In the genomic region with DNA sequence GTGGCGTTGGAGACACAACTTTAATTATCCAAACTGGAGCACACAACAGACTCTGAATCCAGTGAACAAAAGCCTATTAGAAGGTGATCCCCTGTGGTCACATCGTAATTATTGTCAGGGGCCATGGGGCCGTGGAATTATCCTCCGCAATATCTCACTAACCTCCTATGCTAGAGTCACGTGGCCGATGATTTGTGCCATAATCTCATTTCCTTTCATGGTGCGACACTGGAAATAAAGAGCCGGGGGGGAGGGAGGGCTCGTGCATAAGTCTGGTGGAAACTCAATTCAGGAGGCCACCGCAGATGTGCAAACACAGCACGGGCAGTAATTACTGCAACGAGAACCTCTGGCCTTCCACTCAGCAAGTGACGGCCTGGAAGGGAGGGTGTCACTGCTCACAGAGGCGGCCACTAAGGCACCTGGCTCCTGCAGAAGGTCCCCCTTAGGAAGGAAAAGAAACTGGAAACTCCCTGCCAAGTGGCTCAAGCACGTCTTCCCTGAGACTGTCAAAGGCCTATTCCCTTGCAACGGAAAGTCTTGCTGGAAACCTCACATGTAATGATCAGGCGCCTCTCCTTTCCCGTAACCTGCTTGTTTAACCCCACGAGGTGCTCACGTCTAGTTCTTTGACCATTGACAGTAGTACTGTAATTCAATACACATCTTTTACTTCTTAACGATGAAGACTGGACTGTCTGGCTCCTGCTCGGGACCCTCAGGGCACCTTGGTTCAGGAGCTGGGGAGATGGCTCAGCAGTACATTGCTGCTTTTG, we compare ENCODE assay signal across 11 mouse cellular contexts.
DNase-seq lines count a peak whose midpoint lies in the region; ATAC-seq and TF ChIP-seq lines count a peak whose summit lies in the region.
"Had no signal": no experiment of that assay in that cellular context is flagged by ENCODE, and none has a peak within 500 bp of the region (broad histone marks: within the 10 kb centered on the region; RNA-seq: fewer than 3 reads in every experiment).

No protein-coding gene starts in this region.

- H3K4me3 ChIP-seq in kidney, embryonic 16.5 days (ENCODE audit: low read length): no peak overlapping the region
- no peak overlapping the region for H3K4me3 ChIP-seq in kidney, adult 2 months (ENCODE audit: insufficient read depth, low read depth, low read length)
- H3K4me3 ChIP-seq in forebrain, embryonic 13.5 days: no peak overlapping the region
- H3K4me3 ChIP-seq in limb, embryonic 11.5 days (ENCODE audit: low read depth, low read length): no peak overlapping the region
- H3K4me3 ChIP-seq in neural tube, embryonic 14.5 days (ENCODE audit: low read depth, low read length): no peak overlapping the region

- peaks cover 3% of the 10 kb centered on the region; the same call in 1 of the 2 replicates for H3K27me3 ChIP-seq in kidney, embryonic 16.5 days (ENCODE audit: insufficient read depth, low read length)
- H3K27me3 ChIP-seq in kidney, adult 2 months (replicated peaks; ENCODE audit: control insufficient read depth, insufficient read depth, low read length): no peaks in the 10 kb centered on the region
- H3K27me3 ChIP-seq in forebrain, embryonic 13.5 days: no peaks in the 10 kb centered on the region
- H3K27me3 ChIP-seq in limb, embryonic 11.5 days (ENCODE audit: control insufficient read depth, insufficient read depth, low read length): no peaks in the 10 kb centered on the region
- H3K27me3 ChIP-seq in neural tube, embryonic 14.5 days (ENCODE audit: control insufficient read depth, insufficient read depth, low read length): no peaks in the 10 kb centered on the region

- peak overlapping the region; percentile 25 for H3K4me2 ChIP-seq in kidney, embryonic 16.5 days (replicated peaks; ENCODE audit: low read depth, low read length)
- H3K4me2 ChIP-seq in forebrain, embryonic 13.5 days: peak overlapping the region; percentile 25; the same call in 1 of the 2 replicates
- peak overlapping the region; percentile 29; the same call in 1 of the 2 replicates for H3K4me2 ChIP-seq in limb, embryonic 11.5 days (ENCODE audit: low read depth, severe bottlenecking)
- H3K4me2 ChIP-seq in neural tube, embryonic 14.5 days (ENCODE audit: low read depth, low read length): peak overlapping the region; percentile 14

- H3K4me1 ChIP-seq in kidney, embryonic 16.5 days (ENCODE audit: insufficient read depth, low read length): peaks cover 25% of the 10 kb centered on the region
- no peaks in the 10 kb centered on the region for H3K4me1 ChIP-seq in kidney, adult 2 months (ENCODE audit: control insufficient read depth, insufficient read depth, low read length)
- H3K4me1 ChIP-seq in forebrain, embryonic 13.5 days: peaks cover 42% of the 10 kb centered on the region
- H3K4me1 ChIP-seq in limb, embryonic 11.5 days (ENCODE audit: control insufficient read depth, insufficient read depth, low read length): peaks cover 17% of the 10 kb centered on the region
- peaks cover 17% of the 10 kb centered on the region for H3K4me1 ChIP-seq in neural tube, embryonic 14.5 days (ENCODE audit: control insufficient read depth, insufficient read depth, low read length)

- no peaks in the 10 kb centered on the region for H3K36me3 ChIP-seq in kidney, embryonic 16.5 days (ENCODE audit: insufficient read depth, low read length)
- no peaks in the 10 kb centered on the region for H3K36me3 ChIP-seq in kidney, adult 2 months (ENCODE audit: control insufficient read depth, insufficient read depth, low read length)
- no peaks in the 10 kb centered on the region for H3K36me3 ChIP-seq in forebrain, embryonic 13.5 days (ENCODE audit: poor library complexity, severe bottlenecking)
- no peaks in the 10 kb centered on the region for H3K36me3 ChIP-seq in limb, embryonic 11.5 days (ENCODE audit: control insufficient read depth, insufficient read depth, low read length)
- H3K36me3 ChIP-seq in neural tube, embryonic 14.5 days (ENCODE audit: control insufficient read depth, insufficient read depth, low read length): no peaks in the 10 kb centered on the region

- H3K9me3 ChIP-seq in kidney, embryonic 16.5 days (ENCODE audit: low read length): no peaks in the 10 kb centered on the region
- H3K9me3 ChIP-seq in forebrain, embryonic 13.5 days (replicated peaks): no peaks in the 10 kb centered on the region
- H3K9me3 ChIP-seq in limb, embryonic 11.5 days (ENCODE audit: control insufficient read depth, low read length): no peaks in the 10 kb centered on the region
- H3K9me3 ChIP-seq in neural tube, embryonic 14.5 days (ENCODE audit: control insufficient read depth, low read length): no peaks in the 10 kb centered on the region

- H3K27ac ChIP-seq in kidney, embryonic 16.5 days (ENCODE audit: low read length): no peak overlapping the region
- no peak overlapping the region for H3K27ac ChIP-seq in kidney, adult 2 months (ENCODE audit: insufficient read depth, low read depth, low read length)
- peak overlapping the region; percentile 72 for H3K27ac ChIP-seq in forebrain, embryonic 13.5 days
- H3K27ac ChIP-seq in limb, embryonic 11.5 days (replicated peaks; ENCODE audit: low read depth, low read length): no peak overlapping the region
- peak overlapping the region; percentile 83 for H3K27ac ChIP-seq in neural tube, embryonic 14.5 days (ENCODE audit: low read depth, low read length)

- no peak for ATAC-seq in kidney, embryonic 16.5 days (ENCODE audit: low FRiP score, low TSS enrichment)
- no peak; the same call in 1 of the 2 replicates for ATAC-seq in forebrain, embryonic 13.5 days
- peak; percentile 51; the same call in 1 of the 2 replicates for ATAC-seq in limb, embryonic 11.5 days (ENCODE audit: insufficient number of reproducible peaks, low FRiP score, low TSS enrichment, low read depth)
- ATAC-seq in neural tube, embryonic 14.5 days (ENCODE audit: low read depth): peak; percentile 78
- no peak for ATAC-seq in erythroblast, adult 5-6 weeks (replicated peaks; ENCODE audit: low FRiP score, poor library complexity, severe bottlenecking)

- DNase-seq in kidney, adult 2 months: no peak
- peak; percentile 48 for DNase-seq in limb, embryonic 11.5 days (ENCODE audit: low spot score)
- DNase-seq in cerebellum, postnatal 14 days: no peak
- DNase-seq in left cerebral cortex, postnatal 14 days (ENCODE audit: low spot score in 2 of 2): no peak
- DNase-seq: heart, adult 11 months; kidney, postnatal 25 days; lung, adult 18-20 months had no signal

- H3K9ac ChIP-seq in kidney, embryonic 16.5 days (replicated peaks; ENCODE audit: low read length): 0 out of 2 replicates have a peak overlapping the region, but pooled peaks have one; percentile 8
- H3K9ac ChIP-seq in forebrain, embryonic 13.5 days: no peak overlapping the region
- no peak overlapping the region for H3K9ac ChIP-seq in limb, embryonic 11.5 days (ENCODE audit: low read length)
- no peak overlapping the region for H3K9ac ChIP-seq in neural tube, embryonic 14.5 days (replicated peaks; ENCODE audit: low read depth, low read length)

- 19% methylated on average over 22 of the region's 22 CpGs for WGBS in kidney, embryonic 16.5 days
- WGBS in kidney, adult 2 months: 58% methylated on average over 22 of the region's 22 CpGs
- WGBS in forebrain, embryonic 13.5 days: 13% methylated on average over 22 of the region's 22 CpGs
- 30% methylated on average over 22 of the region's 22 CpGs for WGBS in limb, embryonic 11.5 days
- 26% methylated on average over 22 of the region's 22 CpGs for WGBS in neural tube, embryonic 14.5 days

- intact Hi-C loops in left cerebral cortex, postnatal 14 days (cut with DNase I): no loop called here

- no peak for TF ChIP-seq POLR2A in kidney, adult 2 months (IDR thresholded peaks at IDR 0.05; ENCODE audit: low read depth, low read length)

- TF ChIP-seq CTCF in kidney, adult 2 months (conservative IDR thresholded peaks at IDR 0.05; ENCODE audit: insufficient read depth, insufficient read length, low read depth, low read length): no peak

Comparison
In these comparisons a context has a peak if more than half of its experiments do, and no peak if none do; other contexts are left out.
1. ATAC-seq: peak in limb, embryonic 11.5 days (single experiment) and neural tube, embryonic 14.5 days (single experiment); none in kidney, embryonic 16.5 days (single experiment), forebrain, embryonic 13.5 days (single experiment) and erythroblast, adult 5-6 weeks (single experiment).
2. H3K27ac ChIP-seq: peak in forebrain, embryonic 13.5 days (single experiment) and neural tube, embryonic 14.5 days (single experiment); none in kidney, embryonic 16.5 days (single experiment), kidney, adult 2 months (single experiment) and limb, embryonic 11.5 days (single experiment).
3. Peak in every context shown above with its lines, with median percentiles within 50 percentile points of each other: H3K4me2 ChIP-seq.